Mouse (Mus musculus): ENCODE results near the gene Bpifb2.

The Bpifb2 gene

GRCm38 (mm10) chr2:153931125-153931524 lies 56.3 kb downstream of the Bpifb2 start:
- DNase-seq (ENCODE audit: low read depth, low spot score) = no peak

- DNase-seq (ENCODE audit: low read depth, low spot score) = no peak
Measured at GRCm38 (mm10) chr2:153933311-153933710, 58.5 kb downstream of the Bpifb2 start.

GRCm38 (mm10) chr2:153935348-153935747 lies 60.5 kb downstream of the Bpifb2 start:
- DNase-seq (ENCODE audit: low read depth, low spot score) = no peak

- no peak for DNase-seq (ENCODE audit: low read depth, low spot score)
Measured at GRCm38 (mm10) chr2:153937843-153938242, 63.0 kb downstream of the Bpifb2 start, which contains the start of gene Bpifb4. Bpifb4 (plus strand) TSS chr2:153938212.

GRCm38 (mm10) chr2:153943537-153943936 lies 68.7 kb downstream of the Bpifb2 start:
- DNase-seq (ENCODE audit: low read depth, low spot score) = peak; percentile 46

- DNase-seq (ENCODE audit: low read depth, low spot score) = no peak
Measured at GRCm38 (mm10) chr2:153944567-153944966, 69.7 kb downstream of the Bpifb2 start.
